Mouse (Mus musculus) frontal cortex, adult 2 months (tissue): ENCODE data around the gene Sp9. TPM values are rescaled to one million over a fixed set of nuclear protein-coding genes. Genes with fewer than 3 reads are reported as not detected.

Experiments used
- DNase-seq, 2 experiments: peaks; one replicate each; pipeline ENCODE4 v3.0.0; 2022; ENCODE audit warnings: low spot score in 1 of 2; ENCODE audit errors: extremely low spot score in 1 of 2
- polyA plus RNA-seq: library from polyadenylated mRNA; depleted of rRNA; stranded (reverse); fragments of >200 nt; gene quantifications from 2 replicates; pipeline ENCODE4 v1.2.3, GENCODE M21; 2012

Gene Sp9
- polyA plus RNA-seq, 1 experiment = 16.7 TPM

DNA sequence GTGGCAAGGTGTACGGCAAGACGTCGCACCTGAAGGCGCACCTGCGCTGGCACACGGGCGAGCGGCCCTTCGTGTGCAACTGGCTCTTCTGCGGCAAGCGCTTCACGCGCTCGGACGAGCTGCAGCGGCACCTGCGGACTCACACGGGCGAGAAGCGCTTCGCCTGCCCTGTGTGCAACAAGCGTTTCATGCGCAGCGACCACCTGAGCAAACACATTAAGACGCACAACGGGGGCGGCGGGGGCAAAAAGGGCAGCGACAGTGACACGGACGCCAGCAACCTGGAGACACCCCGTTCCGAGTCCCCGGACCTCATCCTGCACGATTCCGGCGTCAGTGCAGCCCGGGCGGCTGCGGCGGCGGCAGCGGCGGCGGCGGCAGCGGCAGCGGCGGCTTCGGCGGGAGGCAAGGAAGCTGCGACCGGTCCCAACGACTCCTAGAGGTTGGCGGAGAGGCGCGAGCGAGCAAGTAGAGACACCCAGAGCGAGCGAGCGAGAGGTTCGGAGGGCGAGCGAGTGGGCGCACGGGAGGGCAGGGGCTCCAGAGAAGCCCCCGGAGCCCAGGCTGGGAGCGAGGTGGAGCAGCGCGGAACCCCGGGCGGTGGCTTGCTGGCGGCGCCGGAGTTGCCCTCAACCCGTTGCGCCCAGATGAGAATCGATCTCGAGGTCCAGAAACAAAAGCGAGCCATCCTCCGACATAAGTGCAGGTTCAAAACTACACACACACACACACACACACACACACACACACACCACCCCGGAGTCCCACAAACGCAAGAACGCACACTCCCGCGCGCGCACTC, 2.6 kb downstream of the Sp9 start:
- DNase-seq = no peak

DNA sequence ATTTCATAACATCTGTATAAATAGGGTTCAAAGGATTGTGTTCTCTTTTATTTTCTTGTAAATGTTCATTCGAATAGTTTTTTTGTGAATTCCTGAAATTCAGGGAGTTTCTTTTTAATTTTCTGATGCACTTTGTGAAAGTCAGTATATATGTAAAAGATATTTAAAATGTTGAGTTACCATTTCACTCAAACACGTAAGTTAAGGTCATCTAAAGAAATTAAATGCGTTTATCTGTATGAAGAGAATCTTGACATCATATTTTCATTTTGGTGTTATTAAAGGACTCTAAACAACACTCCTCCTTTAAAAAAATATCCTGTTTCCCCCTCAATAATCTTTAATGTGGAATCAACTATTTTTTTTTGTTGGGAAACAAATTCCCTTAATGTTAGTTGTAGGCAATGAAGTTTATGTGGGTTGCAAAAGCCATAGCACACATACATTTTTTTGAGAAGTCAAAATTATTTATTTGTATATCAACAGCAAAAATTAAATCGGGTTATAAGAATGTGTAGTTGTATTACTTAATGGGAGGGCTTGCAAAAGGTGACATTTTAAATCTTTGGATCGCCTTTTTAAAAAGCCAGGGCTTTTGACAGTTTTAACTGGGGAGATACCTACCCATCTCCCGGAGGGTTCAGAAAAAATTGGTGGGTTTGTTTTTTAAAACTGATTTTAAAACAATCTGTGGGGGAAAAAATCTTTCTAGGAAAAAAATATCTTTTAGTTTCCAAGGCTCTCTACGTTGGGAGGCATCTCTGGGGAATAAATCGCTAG, 3.7 kb downstream of the Sp9 start:
- no peak for DNase-seq

DNA sequence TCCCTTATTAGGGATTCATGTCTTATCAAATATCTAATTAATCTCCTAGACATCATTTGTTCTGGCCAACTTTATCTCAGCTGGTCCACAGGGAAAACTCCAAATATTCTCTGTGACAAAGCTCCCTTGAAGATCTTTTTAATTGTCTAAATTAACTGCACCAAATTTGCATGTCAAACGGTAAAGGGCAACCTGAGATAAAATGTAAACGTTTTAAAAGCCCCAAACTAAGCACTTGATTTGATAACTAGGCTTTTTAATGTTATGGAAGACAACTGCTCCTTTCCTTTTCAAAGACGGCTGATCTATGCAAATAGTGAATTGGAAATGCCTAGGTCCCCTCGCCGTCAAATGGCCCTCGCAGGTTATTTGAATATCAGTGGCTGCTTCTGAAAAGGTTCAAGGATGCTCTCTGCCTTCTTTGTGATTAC, 4.4 kb downstream of the Sp9 start:
- no peak for DNase-seq

DNA sequence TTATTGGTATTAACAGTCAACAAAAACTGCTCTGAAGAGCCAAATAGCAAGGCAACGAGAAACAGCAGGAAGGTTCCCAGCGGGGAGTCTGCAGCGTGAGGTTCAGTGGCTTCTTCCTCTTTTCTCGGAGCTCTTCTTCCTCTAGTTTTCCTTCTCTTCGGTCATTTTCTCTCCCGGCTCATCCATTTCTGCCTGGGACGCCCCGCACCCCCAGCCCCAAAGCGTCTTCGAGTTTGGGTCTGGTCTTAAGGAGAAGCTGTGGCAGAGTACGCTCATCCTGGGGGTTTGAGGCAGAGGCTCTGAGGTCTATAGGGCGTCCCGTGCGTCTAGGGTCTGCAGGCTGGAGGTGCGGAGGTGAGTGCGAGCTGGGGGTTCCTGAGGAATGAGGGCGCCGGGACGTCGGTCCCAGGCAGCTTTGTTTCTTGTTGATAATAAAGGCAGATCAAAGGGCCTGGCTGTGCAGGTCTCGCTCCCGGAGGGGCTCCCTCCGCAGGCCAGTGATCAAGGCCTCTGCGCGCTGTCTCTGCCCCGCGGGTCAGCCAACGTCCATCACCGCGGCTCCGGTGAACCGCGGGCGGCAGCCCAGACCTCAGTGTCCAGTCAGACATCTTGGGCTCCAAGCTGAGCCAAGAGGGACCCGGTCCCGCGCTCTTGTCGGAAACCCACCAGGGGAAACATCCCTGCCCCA, 5.4 kb downstream of the Sp9 start:
- no peak for DNase-seq

DNA sequence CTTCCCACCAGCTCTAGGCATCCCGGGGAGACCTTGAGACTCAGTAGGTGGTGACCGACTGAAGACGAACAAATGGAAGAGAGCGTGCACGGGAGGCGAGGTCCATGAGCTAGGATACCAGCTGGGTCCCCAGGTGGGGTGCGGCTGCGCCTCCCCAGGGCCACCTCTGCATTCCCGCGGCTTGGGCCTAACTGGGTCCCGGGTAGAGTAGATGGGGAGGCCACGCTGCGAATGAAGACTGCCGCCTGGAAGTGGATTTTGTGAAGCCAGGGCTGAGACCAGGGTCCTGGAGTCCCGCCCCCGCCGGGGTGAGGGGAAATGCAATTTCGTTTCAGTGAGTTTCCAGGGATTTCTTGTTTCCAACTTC, 6.0 kb downstream of the Sp9 start:
- DNase-seq = no peak

DNA sequence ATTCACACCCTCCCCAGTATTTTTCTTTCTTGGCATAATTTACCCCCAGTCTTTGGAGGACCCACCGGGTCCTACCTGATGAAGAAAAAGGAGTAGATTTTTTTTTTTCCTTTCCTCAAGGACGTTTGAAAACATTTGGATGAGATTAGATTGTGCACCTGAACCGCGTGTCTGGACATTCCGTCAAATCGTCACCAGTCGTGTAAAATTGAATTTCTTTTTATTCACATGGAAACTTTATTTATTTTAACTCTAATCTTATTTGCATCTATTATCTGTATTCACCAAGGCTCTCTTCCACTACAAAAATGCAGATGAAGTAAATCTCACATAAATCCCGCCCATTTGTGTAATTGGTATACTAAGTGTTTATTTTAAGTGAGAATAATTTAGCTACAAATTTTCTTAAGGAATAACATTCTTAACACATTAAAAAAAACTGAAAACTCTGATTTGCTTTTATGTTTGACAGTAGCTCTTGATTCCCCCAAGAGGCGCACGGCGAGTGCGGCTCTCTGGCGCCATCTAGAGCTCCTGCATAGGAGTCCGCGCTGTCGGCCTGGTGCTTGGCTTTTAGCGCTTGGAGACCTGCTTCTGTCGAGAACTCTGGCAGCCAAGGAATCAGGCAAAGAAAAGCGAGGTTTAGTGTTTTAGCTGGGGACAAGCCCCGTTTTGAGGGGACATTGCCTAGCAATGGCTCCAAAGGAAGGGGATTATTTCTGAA, 6.6 kb downstream of the Sp9 start:
- DNase-seq = peak; percentile 53 to 93

DNA sequence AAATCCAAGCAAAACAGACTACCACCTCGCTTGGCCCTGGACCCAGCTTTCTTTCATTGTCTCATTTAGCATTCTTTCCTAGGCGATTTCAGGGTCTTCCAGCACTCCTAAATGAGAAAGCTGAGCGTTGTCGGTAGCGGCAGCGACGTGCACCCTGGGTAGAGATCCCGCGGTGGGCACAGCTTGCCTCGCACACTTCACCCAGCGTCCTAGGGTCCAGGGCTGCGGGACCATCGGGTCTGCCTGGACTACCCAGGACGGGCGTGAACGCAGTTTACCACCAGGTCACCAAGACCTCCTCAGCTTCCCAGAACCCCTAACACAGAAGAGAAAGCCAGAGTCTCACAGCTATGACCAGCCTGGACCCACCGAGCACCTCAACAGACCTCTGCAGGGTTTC, 7.1 kb downstream of the Sp9 start:
- DNase-seq = no peak

DNA sequence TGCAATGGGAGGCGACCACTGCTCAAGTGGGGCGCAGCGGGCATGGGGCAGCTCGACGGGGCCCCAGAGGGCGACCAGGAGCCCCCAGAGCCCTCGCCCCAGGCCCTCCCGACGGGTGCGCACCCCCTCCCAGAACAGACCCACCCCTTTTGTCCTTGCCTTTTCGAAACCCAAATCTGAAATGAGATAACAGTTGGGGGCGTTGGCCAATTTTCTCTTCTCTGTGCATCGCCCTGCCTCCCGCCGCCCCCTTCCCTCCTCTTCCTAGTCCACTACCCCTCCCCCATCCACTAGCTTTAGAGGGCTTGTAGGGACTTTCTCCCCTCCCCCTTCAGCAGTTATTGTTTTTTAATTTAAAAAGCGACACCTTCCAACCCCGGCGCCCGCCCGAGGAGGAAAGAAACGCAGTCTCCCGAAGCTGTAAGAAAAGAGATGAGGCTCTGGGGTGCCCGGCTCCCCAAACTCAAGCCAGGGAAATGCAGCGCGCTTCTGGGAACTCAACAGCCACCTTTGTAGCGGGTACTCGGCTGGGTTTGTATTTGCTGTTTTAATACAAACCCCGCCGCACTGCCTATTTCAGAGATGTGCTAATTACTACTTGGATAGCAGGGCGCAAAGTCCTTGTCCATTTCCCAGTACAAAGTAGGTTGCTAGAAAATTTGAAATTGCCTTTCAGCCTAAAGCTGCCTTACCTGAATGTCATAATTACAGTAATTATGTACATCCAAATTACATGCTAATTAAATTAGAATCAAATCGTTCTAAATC, 7.7 kb downstream of the Sp9 start:
- DNase-seq = no peak

DNA sequence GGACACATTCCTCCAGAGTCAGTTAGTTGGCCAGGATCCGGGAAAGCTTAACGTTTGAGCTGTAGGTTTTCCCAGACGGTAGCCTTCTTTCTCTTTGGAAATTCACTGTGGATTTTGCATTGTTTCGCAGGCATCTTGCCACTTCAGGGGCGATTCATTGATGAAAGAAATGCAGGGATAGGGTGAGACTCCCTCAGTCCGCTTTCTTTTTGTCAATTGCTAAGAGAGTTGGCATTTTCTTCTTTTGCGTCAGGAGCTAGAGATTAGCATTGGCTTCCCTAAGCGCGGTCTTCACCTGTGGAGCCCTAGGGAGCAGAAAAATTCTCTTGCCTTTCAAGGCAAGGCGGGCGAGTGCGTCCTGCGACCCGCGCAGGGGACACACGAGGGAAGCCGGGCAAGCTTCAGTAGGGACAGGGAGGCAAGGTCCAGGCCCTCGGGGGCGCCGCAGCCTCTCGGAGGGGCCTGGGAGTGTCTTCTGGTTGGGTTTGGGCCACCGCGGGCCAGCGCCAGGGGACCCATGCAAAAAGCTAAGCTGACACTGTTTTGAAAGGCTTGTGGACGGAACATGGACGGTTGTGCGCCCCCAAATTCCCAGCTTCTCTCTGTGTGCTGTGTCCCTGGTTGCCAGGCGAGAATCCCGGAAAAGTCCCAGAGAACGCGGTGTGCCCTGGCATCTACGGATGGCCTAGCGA, 8.8 kb downstream of the Sp9 start:
- DNase-seq = no peak

DNA sequence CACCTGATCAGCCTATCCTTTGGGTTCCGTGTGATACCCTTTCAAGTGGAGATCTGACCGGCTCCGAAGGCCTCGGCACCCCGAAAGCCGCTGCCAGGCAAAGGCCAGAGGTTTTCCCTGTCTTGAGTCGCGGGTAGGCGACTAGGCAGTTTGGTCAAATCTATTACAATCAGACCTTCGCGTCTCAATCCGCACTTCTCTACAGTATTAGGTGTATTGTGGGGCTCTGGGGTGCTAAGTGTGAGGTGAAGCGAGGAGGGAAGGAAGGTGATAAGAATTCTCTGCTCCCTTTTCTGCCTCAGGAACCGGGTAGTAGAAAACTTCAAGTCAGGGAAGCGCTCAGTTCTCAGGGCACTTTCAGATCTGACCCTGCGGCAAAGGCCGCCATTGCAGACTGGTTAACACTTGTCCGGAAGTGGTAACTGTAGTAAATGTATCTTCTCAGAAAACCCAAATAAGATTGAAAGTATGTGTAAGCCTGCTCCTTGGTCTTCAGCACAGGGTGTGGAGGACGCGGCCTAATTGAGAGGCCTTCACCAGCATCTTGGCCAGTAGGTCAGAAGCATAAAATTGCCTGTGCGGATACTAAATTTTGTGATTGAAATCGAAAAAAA, 9.4 kb downstream of the Sp9 start:
- DNase-seq = no peak

DNA sequence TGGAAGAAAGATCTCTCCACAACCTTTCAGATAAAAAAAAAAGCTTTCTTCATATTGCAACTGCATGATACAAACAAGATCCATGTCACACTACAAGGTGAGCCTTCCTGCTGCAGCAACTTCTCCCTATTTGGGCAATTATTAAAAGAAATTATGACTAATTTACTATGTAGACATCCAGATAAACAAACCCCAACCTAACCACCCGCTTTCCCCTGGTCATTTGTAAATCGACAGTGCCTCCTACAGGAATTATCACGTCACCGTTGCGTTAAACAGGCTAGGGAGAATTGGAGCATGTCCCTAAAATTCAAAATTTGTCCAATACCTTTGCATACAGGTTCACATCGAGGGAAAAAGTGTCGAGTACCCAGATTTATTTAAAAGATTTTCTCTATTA, 10.0 kb downstream of the Sp9 start:
- no peak for DNase-seq

DNA sequence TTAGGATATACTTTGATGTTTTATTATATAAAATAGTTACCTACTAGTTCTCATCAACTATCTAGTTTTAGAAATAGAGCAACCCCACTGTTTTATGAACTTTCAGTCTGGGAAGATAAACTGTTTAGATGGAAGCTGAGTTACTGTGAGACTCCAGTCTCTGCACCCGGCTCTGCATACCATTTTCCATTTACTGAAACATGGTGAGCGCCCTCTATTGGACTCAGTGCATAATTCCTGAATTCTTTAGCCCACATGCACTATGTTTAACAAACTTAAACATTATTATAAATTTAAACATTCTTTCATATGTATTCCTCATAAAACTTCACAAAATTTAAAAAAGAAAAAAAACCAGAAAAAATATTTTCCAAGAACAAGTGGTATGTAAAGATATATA, 13.9 kb downstream of the Sp9 start:
- DNase-seq = peak in 1 of 2 experiments; percentile 67

DNA sequence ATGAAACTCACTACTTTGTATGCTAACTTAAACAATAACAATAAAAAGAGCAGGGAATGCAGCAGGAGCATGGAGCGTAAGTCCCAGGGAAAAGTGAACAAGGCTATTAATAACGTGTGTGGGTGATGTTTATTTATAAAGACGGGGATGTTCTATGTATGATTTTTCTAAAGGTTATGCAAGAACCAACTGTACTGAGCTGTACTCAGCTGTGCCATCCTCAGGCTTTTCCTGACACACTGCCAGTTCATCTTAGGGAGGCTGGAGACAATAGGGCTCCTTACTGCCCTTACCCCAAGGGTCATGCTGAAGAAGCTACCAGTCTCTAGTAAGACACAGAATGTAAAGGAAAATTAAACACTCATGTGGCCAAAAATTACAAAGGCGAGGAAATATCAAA, 19.4 kb downstream of the Sp9 start:
- no peak for DNase-seq

DNA sequence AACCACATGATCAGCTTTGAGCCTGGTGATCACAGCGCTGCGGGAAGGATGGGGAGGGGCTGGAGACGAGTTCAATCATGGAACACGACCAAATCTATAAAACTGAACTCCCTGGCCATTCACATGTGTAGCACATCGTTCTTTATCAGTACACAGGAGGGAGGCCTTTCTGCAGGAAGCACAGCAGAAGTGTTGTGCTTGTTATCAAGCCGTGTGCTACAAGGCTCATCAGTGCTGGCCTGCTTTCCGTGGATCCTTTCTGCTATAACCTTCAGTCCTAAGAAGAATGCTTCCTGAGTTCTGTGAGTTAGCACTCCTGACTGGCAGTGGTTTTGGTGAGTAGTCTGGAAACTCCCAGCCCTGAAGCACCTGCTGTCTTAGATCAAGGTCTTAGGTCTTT, 23.3 kb downstream of the Sp9 start:
- no peak for DNase-seq

DNA sequence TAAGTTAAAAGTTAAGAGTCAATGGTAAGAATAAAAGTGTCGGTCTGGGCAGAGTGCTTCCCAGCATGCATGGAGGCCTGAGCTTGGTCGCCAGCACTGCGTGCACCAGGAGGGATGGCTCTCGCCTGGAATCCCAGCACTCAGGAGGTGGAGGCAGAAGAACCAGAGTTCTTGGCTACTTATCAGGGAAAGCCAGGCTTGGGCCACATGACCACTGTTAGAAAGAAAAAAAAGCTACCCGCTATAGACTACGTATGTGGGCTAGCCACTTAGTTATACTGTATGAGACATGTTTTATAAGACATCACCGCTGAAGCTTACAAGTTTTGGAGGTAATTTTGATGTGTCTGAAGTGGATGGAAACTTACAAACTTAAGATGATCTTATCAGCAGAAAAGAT, 26.4 kb downstream of the Sp9 start:
- DNase-seq = no peak

DNA sequence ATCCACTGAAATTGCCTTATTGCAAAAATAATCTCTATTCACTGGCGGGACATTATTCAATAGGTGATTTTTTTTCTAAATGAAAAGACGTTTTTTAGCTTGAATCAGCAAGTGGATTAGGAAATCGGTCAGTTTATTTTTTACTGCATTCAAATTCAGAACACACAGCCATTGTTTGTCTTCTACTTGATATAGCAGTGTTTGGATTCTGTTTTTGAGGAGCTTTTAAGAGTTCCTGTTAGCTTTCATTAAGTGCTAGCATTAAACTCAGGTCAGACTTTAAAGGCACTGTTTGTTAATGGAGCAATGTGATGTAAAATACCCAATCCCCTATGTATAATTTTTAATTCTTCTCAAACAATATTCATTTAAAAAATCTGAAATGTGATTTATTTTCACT, 27.1 kb downstream of the Sp9 start:
- no peak for DNase-seq

DNA sequence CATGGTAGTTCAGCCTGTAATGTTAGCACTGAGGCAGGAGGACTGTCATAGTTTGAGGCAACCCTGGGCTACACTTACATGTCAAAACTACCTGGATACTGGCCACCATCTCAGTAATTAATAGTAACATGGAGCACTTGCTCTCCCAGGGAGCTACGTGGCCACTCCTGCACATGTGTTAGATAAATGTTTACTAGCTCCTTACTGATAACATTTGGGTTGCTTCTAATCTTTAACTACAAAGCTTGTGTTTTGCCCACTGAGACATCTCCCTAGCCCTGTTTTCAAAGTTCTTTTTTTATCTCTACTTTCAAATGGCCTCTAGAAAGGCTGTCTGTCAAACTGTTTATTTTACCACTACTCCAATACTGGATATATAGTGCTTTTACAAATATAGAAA, 30.3 kb downstream of the Sp9 start:
- DNase-seq = no peak

DNA sequence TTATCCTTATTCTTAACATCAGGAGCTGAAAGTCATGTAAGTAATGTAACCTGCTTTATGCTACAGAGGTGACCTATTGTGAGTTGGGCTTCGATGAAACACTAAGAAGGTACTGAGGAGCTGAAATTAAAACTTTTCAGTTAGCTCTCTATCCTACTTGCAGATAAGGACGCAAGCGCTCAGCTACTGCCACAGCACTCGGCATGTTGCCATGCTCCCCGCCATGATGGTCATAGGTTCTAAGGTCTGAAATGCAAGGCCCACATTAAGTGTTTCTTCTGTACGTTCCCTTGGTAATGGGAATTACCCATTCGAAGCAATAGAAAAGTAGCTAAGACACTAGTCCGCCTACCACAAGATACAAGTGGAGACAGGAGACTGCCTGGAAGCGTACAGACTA, 31.0 kb downstream of the Sp9 start:
- DNase-seq = no peak

DNA sequence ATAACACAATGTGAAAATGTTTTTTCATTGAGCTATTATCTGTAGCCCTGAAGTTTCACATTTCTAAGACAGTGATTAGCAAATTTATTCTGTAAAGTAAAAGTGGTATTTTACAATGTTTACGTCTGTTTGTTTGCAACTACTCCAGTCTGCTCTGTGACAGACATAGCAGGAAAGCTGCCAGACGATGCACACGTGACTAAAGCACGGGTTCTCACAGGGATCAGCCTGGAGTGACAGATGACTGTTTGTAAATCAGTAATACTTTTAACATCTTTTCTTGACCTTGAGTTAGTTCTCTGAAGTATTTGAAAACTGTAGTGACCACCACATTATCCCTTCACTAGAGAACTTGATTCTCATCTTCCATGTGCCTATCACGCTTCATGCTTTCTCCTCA, 32.8 kb downstream of the Sp9 start:
- no peak for DNase-seq
